Mouse (Mus musculus): ENCODE data around the gene Hoxd13.

Hoxd13 gene

GRCm38 (mm10) chr2:74691022-74691951 is 23.2 kb downstream of the Hoxd13 start, which contains the start of gene Hoxd10:
Gene Hoxd10 (plus strand): TSS chr2:74691924.
- in situ Hi-C loops (cut with MboI, MseI) = loop anchor here in 1 of 2 experiments (10.0 kb wide), 1 partner anchor 624 kb away; no protein-coding TSS in a partner anchor

- in situ Hi-C loops (cut with MboI, MseI) = loop anchor here in 1 of 2 experiments (10.0 kb wide), 1 partner anchor 623 kb away; no protein-coding TSS in a partner anchor
Observed at GRCm38 (mm10) chr2:74691995-74692807, 24.1 kb downstream of the Hoxd13 start.

DNA sequence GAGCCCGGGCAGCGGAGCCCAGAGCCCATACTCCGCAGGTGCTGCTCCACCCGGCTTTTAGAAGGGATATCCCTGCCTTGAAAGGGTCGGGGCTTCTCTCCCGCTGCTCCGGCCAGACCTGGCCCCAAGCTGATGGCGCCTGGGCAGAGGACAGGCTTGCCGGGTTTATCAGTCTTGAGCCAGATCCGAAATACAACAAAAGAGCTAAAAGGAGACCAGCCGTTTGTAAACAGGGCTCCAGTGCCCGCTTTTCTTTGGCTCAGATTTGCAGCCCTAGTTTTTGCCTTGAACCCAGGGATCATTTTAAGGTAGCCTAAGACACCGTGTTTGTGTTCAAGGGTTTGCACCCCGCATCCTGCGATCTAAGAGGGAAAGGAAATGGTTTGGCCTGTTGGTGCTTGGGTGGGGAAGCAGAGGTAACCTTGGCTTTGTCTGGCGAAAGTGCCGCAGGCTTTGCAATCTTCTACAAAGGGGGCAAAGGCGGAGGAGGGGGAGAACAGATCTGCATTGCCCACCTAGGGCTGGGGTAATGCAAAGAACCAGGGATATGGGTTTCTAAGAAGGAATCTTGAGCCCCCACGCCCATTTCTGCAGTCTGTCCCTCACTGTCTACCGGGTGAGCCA is 24.8 kb downstream of the Hoxd13 start:
- in situ Hi-C loops (cut with MboI, MseI) = loop anchor here in 1 of 2 experiments (10.0 kb wide), 1 partner anchor 622 kb away; no protein-coding TSS in a partner anchor

- in situ Hi-C loops (cut with MboI, MseI) = loop anchor here in 1 of 2 experiments (10.0 kb wide), 1 partner anchor 621 kb away; no protein-coding TSS in a partner anchor
Observed at GRCm38 (mm10) chr2:74693432-74693827, 25.3 kb downstream of the Hoxd13 start.

DNA sequence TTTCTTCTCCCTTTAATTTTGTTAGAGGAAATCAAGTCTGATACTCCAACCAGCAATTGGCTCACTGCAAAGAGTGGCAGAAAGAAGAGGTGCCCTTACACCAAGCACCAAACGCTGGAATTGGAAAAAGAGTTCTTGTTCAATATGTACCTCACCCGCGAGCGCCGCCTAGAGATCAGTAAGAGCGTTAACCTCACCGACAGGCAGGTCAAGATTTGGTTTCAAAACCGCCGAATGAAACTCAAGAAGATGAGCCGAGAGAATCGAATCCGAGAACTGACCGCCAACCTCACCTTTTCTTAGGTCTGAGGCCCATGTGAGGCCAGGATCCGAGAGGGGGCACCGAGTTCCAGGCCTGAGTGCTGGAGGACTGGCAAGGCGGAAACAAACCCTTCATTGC is 26.0 kb downstream of the Hoxd13 start:
- in situ Hi-C loops (cut with MboI, MseI) = loop anchor here in 1 of 2 experiments (10.0 kb wide), 1 partner anchor 621 kb away; no protein-coding TSS in a partner anchor

- in situ Hi-C loops (cut with MboI, MseI) = loop anchor here in 1 of 2 experiments (10.0 kb wide), 1 partner anchor 619 kb away; no protein-coding TSS in a partner anchor
Observed at GRCm38 (mm10) chr2:74695383-74695782, 27.3 kb downstream of the Hoxd13 start.

GRCm38 (mm10) chr2:74695813-74696430 is 27.8 kb downstream of the Hoxd13 start:
- in situ Hi-C loops (cut with MboI, MseI) = loop anchor here in 1 of 2 experiments (10.0 kb wide), 1 partner anchor 619 kb away; no protein-coding TSS in a partner anchor

DNA sequence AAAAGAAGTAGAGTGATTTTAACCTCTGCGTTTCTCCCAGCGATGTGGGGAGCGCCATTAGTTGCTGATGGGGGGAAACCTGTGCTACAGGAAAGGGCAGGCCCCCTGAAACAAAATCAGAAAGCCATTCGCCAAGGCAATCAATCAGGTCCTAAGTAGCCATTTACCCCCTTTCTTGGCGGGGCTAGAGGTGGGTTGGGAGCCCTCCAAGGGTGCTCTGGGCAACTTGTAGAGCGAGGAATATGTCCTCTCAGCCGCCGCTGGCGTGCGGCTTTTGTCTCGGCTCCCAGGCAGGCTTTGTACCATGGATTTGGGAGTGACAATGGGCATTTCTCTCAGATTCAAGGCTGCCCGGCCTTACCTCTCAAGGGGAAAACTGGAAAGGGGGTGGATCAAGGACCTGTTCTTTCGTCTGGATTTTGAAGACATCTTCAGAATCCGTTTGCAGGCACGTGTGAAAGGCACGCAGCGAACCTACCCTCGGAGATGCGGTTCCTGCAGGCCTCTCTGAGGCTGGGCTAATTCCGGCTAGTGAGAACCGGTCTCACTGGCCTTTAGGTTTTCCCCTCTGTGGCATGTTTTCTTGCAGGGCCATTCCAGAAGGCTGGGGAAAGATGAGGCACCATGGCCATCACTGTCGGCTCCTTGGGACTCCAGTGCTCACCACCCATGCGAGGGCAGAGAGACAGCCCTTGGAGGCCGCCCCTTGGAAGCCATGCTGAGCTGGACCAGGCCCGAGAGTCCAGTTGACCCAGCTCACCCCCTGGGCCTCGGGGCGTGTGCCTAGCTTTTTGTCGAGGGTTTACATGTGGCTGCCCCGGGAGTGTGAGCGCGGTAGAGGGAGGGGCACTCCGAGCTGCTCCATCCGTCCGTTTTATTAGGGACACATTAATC is 28.6 kb downstream of the Hoxd13 start:
- in situ Hi-C loops (cut with MboI, MseI) = loop anchor here in 1 of 2 experiments (10.0 kb wide), 1 partner anchor 618 kb away; no protein-coding TSS in a partner anchor

GRCm38 (mm10) chr2:74697567-74698121 is 29.5 kb downstream of the Hoxd13 start, which contains the start of gene Hoxd9:
Gene Hoxd9 (plus strand): TSS chr2:74697727.
- in situ Hi-C loops (cut with MboI, MseI) = loop anchor here in 1 of 2 experiments (10.0 kb wide), 1 partner anchor 617 kb away; no protein-coding TSS in a partner anchor

GRCm38 (mm10) chr2:74698201-74699052 is 30.3 kb downstream of the Hoxd13 start:
- in situ Hi-C loops (cut with MboI, MseI) = loop anchor here in 1 of 2 experiments (10.0 kb wide), 1 partner anchor 616 kb away; no protein-coding TSS in a partner anchor

- in situ Hi-C loops (cut with MboI, MseI) = loop anchor here in 1 of 2 experiments (10.0 kb wide), 1 partner anchor 616 kb away; no protein-coding TSS in a partner anchor
Observed at GRCm38 (mm10) chr2:74699053-74699430, 30.9 kb downstream of the Hoxd13 start.

DNA sequence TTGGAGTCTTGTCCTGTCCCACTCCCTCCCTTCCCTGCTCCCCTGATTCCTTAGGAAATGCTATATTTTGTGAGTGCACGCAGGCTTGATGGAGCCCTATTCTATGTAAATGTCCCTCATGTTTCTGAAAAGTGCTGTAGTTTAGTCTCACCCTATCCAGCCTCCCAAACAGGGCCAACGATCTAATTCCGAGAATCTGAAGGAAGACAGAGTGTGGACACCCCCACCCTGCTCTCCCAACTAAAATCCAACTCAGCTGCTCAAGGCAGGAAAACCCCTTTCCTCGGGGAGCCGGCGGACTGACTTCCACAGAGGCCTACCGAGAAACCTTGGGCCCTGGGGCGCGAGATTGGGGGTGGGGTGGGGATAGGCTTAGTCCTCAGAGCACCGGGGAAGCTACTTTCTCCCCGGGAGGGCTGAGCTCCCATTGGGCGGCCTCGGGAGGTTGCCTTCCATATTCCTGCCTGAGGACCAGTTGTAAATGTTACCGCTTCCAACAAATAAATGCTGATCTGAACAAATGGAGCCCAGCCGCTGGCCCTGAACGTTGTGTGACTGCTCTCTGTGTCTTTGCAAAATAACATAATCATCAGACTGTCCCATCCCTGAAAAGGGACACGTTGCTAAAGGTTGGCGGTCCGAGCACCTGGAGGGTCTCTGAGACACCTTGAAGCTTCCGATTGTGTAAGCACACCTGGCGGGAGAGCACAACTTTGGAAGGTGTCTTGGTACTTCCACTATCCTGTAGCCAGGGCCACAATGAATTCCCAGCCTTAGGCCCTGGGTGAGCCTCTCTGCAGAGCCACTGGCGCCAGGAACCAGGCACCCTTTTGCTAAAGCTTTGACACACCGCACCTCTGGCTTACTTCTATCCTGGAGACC is 31.8 kb downstream of the Hoxd13 start:
- in situ Hi-C loops (cut with MboI, MseI) = loop anchor here (5.0 to 10.0 kb wide), 3 partner anchors 367 to 615 kb away; no protein-coding TSS in a partner anchor

DNA sequence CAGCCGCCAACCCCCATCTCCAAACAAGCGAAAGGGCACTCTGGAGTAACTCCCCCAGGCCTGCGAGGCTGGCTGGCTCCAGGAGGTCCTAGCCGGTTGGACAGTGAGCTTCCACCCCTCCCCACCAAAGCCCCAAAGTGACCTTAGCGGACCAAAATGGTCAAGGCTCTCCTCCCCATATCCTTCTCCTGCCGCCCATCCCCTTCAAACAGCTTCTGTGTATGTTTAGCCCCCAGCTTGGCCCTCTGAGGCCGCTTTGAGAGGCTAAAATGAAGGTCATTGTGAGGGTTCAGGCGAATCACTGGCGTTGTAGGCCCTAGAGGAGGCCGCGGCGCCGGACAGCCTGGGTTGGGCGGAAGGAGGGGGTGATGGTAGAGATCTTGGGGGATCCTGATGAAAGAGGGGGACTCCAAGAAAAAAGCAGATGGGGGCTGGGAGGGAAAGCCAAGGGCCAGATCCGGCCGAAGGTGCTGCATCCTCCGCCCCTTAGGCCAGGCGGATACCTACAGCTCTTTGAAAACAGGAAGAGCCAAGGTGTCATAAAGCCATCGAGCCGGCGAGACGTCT is 32.5 kb downstream of the Hoxd13 start:
- in situ Hi-C loops (cut with MboI, MseI) = loop anchor here in 1 of 2 experiments (5.0 kb wide), 2 partner anchors 367 to 442 kb away; no protein-coding TSS in a partner anchor

DNA sequence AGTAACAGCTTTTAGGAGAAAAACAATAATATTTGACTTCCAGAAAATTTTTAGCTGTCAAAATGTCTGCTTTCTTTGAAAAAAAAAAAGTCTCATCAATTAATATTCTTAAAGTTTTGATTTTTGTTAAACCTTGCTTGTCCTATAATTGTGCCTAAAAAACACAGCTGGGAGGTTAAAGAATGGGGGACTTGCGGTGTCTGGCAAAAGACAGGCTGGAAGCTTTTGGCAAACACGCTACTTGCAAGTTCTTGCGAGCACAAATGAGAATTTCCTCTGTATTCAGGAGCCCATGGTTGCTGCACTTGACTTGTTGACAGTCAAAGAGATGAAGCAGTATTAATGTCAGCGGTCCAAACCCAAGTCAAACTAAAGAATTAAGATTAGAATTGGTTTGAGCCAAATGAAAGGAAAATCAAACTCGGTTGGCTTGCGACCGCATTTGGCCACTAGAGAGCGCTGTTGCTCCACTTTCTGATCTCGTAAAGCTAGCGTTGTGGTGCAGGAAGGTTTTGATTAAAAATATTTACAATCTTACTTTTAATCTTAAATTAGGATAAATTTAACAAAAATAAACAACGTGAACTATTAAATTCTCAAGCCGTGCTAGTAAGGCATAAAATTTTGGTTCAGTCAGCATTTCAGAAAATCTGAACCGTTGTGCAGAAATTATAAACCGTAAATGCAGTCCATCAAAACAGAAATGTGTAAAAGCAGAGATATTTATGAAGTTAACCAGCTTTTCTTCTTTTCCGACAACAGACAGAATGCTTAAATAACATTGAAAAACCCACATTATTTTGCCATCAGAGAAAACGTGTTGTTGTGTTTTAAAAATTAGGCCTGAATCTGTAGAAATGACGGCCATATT is 34.1 kb downstream of the Hoxd13 start:
- in situ Hi-C loops (cut with MboI, MseI) = loop anchor here in 1 of 2 experiments (5.0 kb wide), 2 partner anchors 365 to 440 kb away; no protein-coding TSS in a partner anchor

GRCm38 (mm10) chr2:74702820-74703219 is 34.7 kb downstream of the Hoxd13 start:
- in situ Hi-C loops (cut with MboI, MseI) = loop anchor here in 1 of 2 experiments (5.0 kb wide), 2 partner anchors 364 to 439 kb away; no protein-coding TSS in a partner anchor
